Comparison of ENCODE assay signal across 8 mouse cellular contexts in genomic region chr10:80972071-80972987, GRCm38 (mm10). TPM values are rescaled to one million over a fixed set of nuclear protein-coding genes. Genes with fewer than 3 reads are reported as not detected.
DNase-seq lines count a peak whose midpoint lies in the region; ATAC-seq and TF ChIP-seq lines count a peak whose summit lies in the region.

No protein-coding gene starts in this region.

- H3K27me3 ChIP-seq in liver, adult 2 months (ENCODE audit: control insufficient read depth, insufficient read depth, low read length) = no peaks in the 10 kb centered on the region
- no peaks in the 10 kb centered on the region for H3K27me3 ChIP-seq in liver, embryonic 11.5 days (replicated peaks; ENCODE audit: control insufficient read depth, insufficient read depth, low read length)
- no peaks in the 10 kb centered on the region for H3K27me3 ChIP-seq in heart, embryonic 12.5 days (replicated peaks)

- H3K4me3 ChIP-seq in liver, adult 2 months (ENCODE audit: insufficient read depth, low read depth, low read length) = no peak overlapping the region
- H3K4me3 ChIP-seq in liver, embryonic 11.5 days (ENCODE audit: low read depth, low read length) = no peak overlapping the region
- no peak overlapping the region for H3K4me3 ChIP-seq in heart, embryonic 12.5 days

- WGBS in liver, adult 2 months = 59% methylated on average over 11 of the region's 11 CpGs
- 61% methylated on average over 11 of the region's 11 CpGs for WGBS in liver, embryonic 11.5 days
- 37% methylated on average over 11 of the region's 11 CpGs for WGBS in heart, embryonic 12.5 days

- H3K4me1 ChIP-seq in liver, adult 2 months (ENCODE audit: control insufficient read depth, insufficient read depth, low read length) = peaks cover 18% of the 10 kb centered on the region
- no peaks in the 10 kb centered on the region; the same call in 1 of the 2 replicates for H3K4me1 ChIP-seq in liver, embryonic 11.5 days (replicated peaks; ENCODE audit: control insufficient read depth, insufficient read depth, low read length)
- peaks cover 18% of the 10 kb centered on the region for H3K4me1 ChIP-seq in heart, embryonic 12.5 days (replicated peaks)

- no peak overlapping the region for H3K4me2 ChIP-seq in liver, embryonic 11.5 days
- H3K4me2 ChIP-seq in heart, embryonic 12.5 days = no peak overlapping the region

- no peak for ATAC-seq in liver, embryonic 11.5 days (replicated peaks; ENCODE audit: low FRiP score)
- ATAC-seq in heart, embryonic 12.5 days (ENCODE audit: insufficient number of reproducible peaks, low FRiP score) = 0 out of 2 replicates have a peak, but pooled peaks have one; percentile 29

- no peaks in the 10 kb centered on the region for H3K36me3 ChIP-seq in liver, adult 2 months (ENCODE audit: control insufficient read depth, insufficient read depth, low read length)
- no peaks in the 10 kb centered on the region for H3K36me3 ChIP-seq in liver, embryonic 11.5 days (ENCODE audit: control insufficient read depth, insufficient read depth, low read length)
- H3K36me3 ChIP-seq in heart, embryonic 12.5 days = no peaks in the 10 kb centered on the region

- TF ChIP-seq POLR2A in liver, adult 2 months (IDR thresholded peaks at IDR 0.05; ENCODE audit: extremely low read depth, insufficient read depth, low read length) = no peak

- H3K9me3 ChIP-seq in liver, embryonic 11.5 days (ENCODE audit: control insufficient read depth, low read length) = no peaks in the 10 kb centered on the region
- H3K9me3 ChIP-seq in heart, embryonic 12.5 days (replicated peaks) = peaks cover 6% of the 10 kb centered on the region; the same call in 1 of the 2 replicates

- TF ChIP-seq CTCF in liver, adult 2 months (IDR thresholded peaks at IDR 0.05; ENCODE audit: low read depth, low read length) = no peak

- H3K27ac ChIP-seq in liver, adult 2 months (replicated peaks; ENCODE audit: insufficient read depth, low read depth, low read length) = no peak overlapping the region
- H3K27ac ChIP-seq in liver, embryonic 11.5 days (ENCODE audit: low read depth, low read length) = no peak overlapping the region
- 0 out of 2 replicates have a peak overlapping the region, but pooled peaks have one; percentile 36 for H3K27ac ChIP-seq in heart, embryonic 12.5 days (ENCODE audit: poor library complexity, severe bottlenecking)

- DNase-seq in liver, adult 2 months (ENCODE audit: extremely low read depth, low read depth, low spot score) = peak; percentile 40
- DNase-seq in liver, embryonic 11.5 days (ENCODE audit: low spot score) = no peak
- peak; percentile 80 for DNase-seq in brain, adult 2 months (ENCODE audit: low read depth, low spot score)
- peak; percentile 77 for DNase-seq in kidney, postnatal 25 days
- no peak for DNase-seq in layer of hippocampus, adult 9-11 months
- no peak for DNase-seq in thymus, adult 18-20 months
- DNase-seq in urinary bladder, adult 2 months (ENCODE audit: low spot score) = no peak

- no peaks in the 10 kb centered on the region for H3K79me2 ChIP-seq in liver, adult 2 months (ENCODE audit: control insufficient read depth, insufficient read depth, low read length)

- H3K9ac ChIP-seq in liver, adult 2 months (ENCODE audit: low read depth, low read length) = no peak overlapping the region
- H3K9ac ChIP-seq in liver, embryonic 11.5 days (ENCODE audit: low read depth, low read length) = no peak overlapping the region
- H3K9ac ChIP-seq in heart, embryonic 12.5 days = peak overlapping the region; percentile 42; the same call in 1 of the 2 replicates

RNA-seq across cellular contexts. Expression of gene Gng7, which starts 42.4 kb away (rescaled TPM):
- total RNA-seq in liver, adult 2 months (2014; rRNA removed) = 0.09 and 0.13 TPM in 2 replicates
- polyA plus RNA-seq in liver, adult 2 months (2012; rRNA removed) = 0.65 TPM in 2 replicates
- 1.8 and 2.1 TPM in 2 replicates for polyA plus RNA-seq in liver, embryonic 11.5 days (2014; fragmentation: Nextera tagmentation; extraction: Ambion mirVana)
- 1.5 and 1.7 TPM in 2 replicates for polyA plus RNA-seq in heart, embryonic 12.5 days (2016; fragmentation: Nextera tagmentation; extraction: Ambion mirVana)
- 4.2 and 5.4 TPM in 2 replicates for polyA plus RNA-seq in urinary bladder, adult 2 months (2012; rRNA removed)

RNA-seq across cellular contexts. Expression of gene Gadd45b, which starts 42.5 kb away (rescaled TPM):
- 2.1 and 8.3 TPM in 2 replicates for total RNA-seq in liver, adult 2 months (2014; rRNA removed)
- polyA plus RNA-seq in liver, adult 2 months (2012; rRNA removed) = 1.4 and 1.8 TPM in 2 replicates
- polyA plus RNA-seq in liver, embryonic 11.5 days (2014; fragmentation: Nextera tagmentation; extraction: Ambion mirVana) = 4.0 and 5.0 TPM in 2 replicates
- polyA plus RNA-seq in heart, embryonic 12.5 days (2016; fragmentation: Nextera tagmentation; extraction: Ambion mirVana) = 27.8 and 29.9 TPM in 2 replicates
- 17.9 and 29.9 TPM in 2 replicates for polyA plus RNA-seq in urinary bladder, adult 2 months (2012; rRNA removed)

RNA-seq across cellular contexts. Expression of gene Diras1, which starts 53.1 kb away (rescaled TPM):
- total RNA-seq in liver, adult 2 months (2014; rRNA removed) = 0.07 TPM in 1 of 2 replicates, not detected in the other
- not detected in 2 replicates for polyA plus RNA-seq in liver, adult 2 months (2012; rRNA removed)
- polyA plus RNA-seq in liver, embryonic 11.5 days (2014; fragmentation: Nextera tagmentation; extraction: Ambion mirVana) = 0.45 TPM in 1 of 2 replicates, not detected in the other
- not detected in 2 replicates for polyA plus RNA-seq in heart, embryonic 12.5 days (2016; fragmentation: Nextera tagmentation; extraction: Ambion mirVana)
- polyA plus RNA-seq in urinary bladder, adult 2 months (2012; rRNA removed) = 0.12 and 0.17 TPM in 2 replicates

RNA-seq across cellular contexts. Expression of gene Lmnb2, which starts 54.3 kb away (rescaled TPM):
- total RNA-seq in liver, adult 2 months (2014; rRNA removed) = 3.2 and 3.3 TPM in 2 replicates
- polyA plus RNA-seq in liver, adult 2 months (2012; rRNA removed) = 5.5 and 6.6 TPM in 2 replicates
- polyA plus RNA-seq in liver, embryonic 11.5 days (2014; fragmentation: Nextera tagmentation; extraction: Ambion mirVana) = 16.2 and 18.2 TPM in 2 replicates
- polyA plus RNA-seq in heart, embryonic 12.5 days (2016; fragmentation: Nextera tagmentation; extraction: Ambion mirVana) = 34.3 and 35.3 TPM in 2 replicates
- polyA plus RNA-seq in urinary bladder, adult 2 months (2012; rRNA removed) = 10.5 and 14.1 TPM in 2 replicates

Comparison
In these comparisons a context has a peak if more than half of its experiments do, and no peak if none do; other contexts are left out.
1. DNase-seq: peak in liver, adult 2 months (single experiment), brain, adult 2 months (single experiment) and kidney, postnatal 25 days (2 of 2); none in liver, embryonic 11.5 days (single experiment), layer of hippocampus, adult 9-11 months (single experiment), thymus, adult 18-20 months (0 of 2) and urinary bladder, adult 2 months (single experiment).